ENCODE assay signal across 22 mouse cellular contexts in the genomic region with DNA sequence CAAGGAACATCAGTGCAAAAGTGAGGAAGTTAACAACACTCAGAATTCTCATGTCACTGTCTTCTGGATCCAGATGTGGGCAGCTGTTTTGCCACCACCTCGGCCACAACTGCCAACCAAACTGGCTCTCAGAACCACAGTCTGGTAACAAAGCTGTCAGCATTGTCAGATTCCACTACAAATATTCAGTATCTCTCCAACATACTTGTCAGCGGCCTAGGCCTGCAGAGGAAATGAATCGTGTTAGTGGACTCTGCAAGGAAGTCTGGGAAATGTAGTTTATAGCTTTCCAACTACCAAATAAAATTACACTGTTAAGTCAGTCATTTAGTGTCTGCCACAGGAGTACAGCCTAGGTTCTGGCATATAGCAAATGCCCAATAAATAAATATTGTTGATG. TPM values are rescaled to one million over a fixed set of nuclear protein-coding genes. Genes with fewer than 3 reads are reported as not detected.
A peak's percentile ranks its signal among the peaks of the same experiment; 100 is the strongest.
DNase-seq lines count a peak whose midpoint lies in the region; ATAC-seq and TF ChIP-seq lines count a peak whose summit lies in the region.
"Had no signal": no experiment of that assay in that cellular context is flagged by ENCODE, and none has a peak within 500 bp of the region (broad histone marks: within the 10 kb centered on the region; RNA-seq: fewer than 3 reads in every experiment).

No protein-coding gene starts in this region.

- no peaks in the 10 kb centered on the region for H3K79me2 ChIP-seq in MEL (ENCODE audit: control insufficient read depth, insufficient read depth, low read length, poor library complexity)

- H3K4me1 ChIP-seq in heart, embryonic 10.5 days: 0 out of 2 replicates have a peak, but pooled peaks cover 2% of the 10 kb centered on the region
- H3K4me1 ChIP-seq in kidney, embryonic 16.5 days (ENCODE audit: insufficient read depth, low read length): 0 out of 2 replicates have a peak, but pooled peaks cover 5% of the 10 kb centered on the region
- H3K4me1 ChIP-seq in kidney, embryonic 14.5 days (ENCODE audit: control insufficient read depth, insufficient read depth, low read length): no peaks in the 10 kb centered on the region
- 0 out of 4 replicates have a peak, but pooled peaks cover 0 to 3% of the 10 kb centered on the region in 2 experiments for H3K4me1 ChIP-seq in MEL (ENCODE audit: control insufficient read depth in 1 of 2, insufficient read depth in 2 of 2, low read length in 2 of 2)
- no peaks in the 10 kb centered on the region; the same call in 1 of the 2 replicates for H3K4me1 ChIP-seq in intestine, postnatal 0 days (replicated peaks; ENCODE audit: control insufficient read depth, insufficient read depth, low read length)
- H3K4me1 ChIP-seq: forebrain, embryonic 12.5 days; hindbrain, embryonic 10.5 days; limb, embryonic 10.5 days; midbrain, embryonic 12.5 days; neural tube, embryonic 12.5 days had no signal

- ATAC-seq in kidney, embryonic 16.5 days (ENCODE audit: low FRiP score, low TSS enrichment): no peak
- ATAC-seq in kidney, embryonic 14.5 days (ENCODE audit: low FRiP score, low TSS enrichment): no peak
- no peak for ATAC-seq in intestine, postnatal 0 days
- ATAC-seq: hindbrain, postnatal 0 days had no signal

- H3K27ac ChIP-seq in heart, embryonic 10.5 days: 0 out of 2 replicates have a peak overlapping the region, but pooled peaks have one; percentile 29
- H3K27ac ChIP-seq in kidney, embryonic 16.5 days (ENCODE audit: low read length): peak overlapping the region; percentile 8; the same call in 1 of the 2 replicates
- H3K27ac ChIP-seq in kidney, embryonic 14.5 days (ENCODE audit: low read depth, low read length): no peak overlapping the region
- H3K27ac ChIP-seq in MEL (ENCODE audit: control insufficient read depth, low read depth, low read length): no peak overlapping the region
- peak overlapping the region; percentile 80 for H3K27ac ChIP-seq in intestine, postnatal 0 days (ENCODE audit: low read depth, low read length)
- H3K27ac ChIP-seq: forebrain, embryonic 12.5 days; hindbrain, embryonic 10.5 days; hindbrain, postnatal 0 days; left cerebral cortex, adult 2 months; limb, embryonic 10.5 days; midbrain, embryonic 12.5 days; neural tube, embryonic 12.5 days had no signal

- H3K4me3 ChIP-seq in heart, embryonic 10.5 days: no peak overlapping the region
- no peak overlapping the region for H3K4me3 ChIP-seq in kidney, embryonic 16.5 days (ENCODE audit: low read length)
- H3K4me3 ChIP-seq in kidney, embryonic 14.5 days (ENCODE audit: low read length): no peak overlapping the region
- no peak overlapping the region for H3K4me3 ChIP-seq in MEL (ENCODE audit: control insufficient read depth in 1 of 2, insufficient read depth in 1 of 2, low read depth in 2 of 2, low read length in 2 of 2)
- no peak overlapping the region for H3K4me3 ChIP-seq in intestine, postnatal 0 days (ENCODE audit: low read depth, low read length)
- H3K4me3 ChIP-seq: forebrain, embryonic 12.5 days; hindbrain, embryonic 10.5 days; left cerebral cortex, adult 2 months; limb, embryonic 10.5 days; midbrain, embryonic 12.5 days; neural tube, embryonic 12.5 days had no signal

- TF ChIP-seq EP300 in MEL (IDR thresholded peaks at IDR 0.05; ENCODE audit: low read depth in 1 of 2, low read length in 2 of 2): no peak

- TF ChIP-seq POLR2A in MEL (IDR thresholded peaks at IDR 0.05; ENCODE audit: control insufficient read depth in 1 of 2, insufficient read depth in 1 of 2, low read depth in 1 of 2, low read length in 2 of 2, poor library complexity in 1 of 2): no peak

- H3K9me3 ChIP-seq in heart, embryonic 10.5 days: no peaks in the 10 kb centered on the region
- no peaks in the 10 kb centered on the region for H3K9me3 ChIP-seq in kidney, embryonic 16.5 days (ENCODE audit: low read length)
- no peaks in the 10 kb centered on the region for H3K9me3 ChIP-seq in kidney, embryonic 14.5 days (ENCODE audit: control insufficient read depth, low read length)
- H3K9me3 ChIP-seq in MEL (replicated peaks; ENCODE audit: insufficient read depth, low read length): no peaks in the 10 kb centered on the region
- H3K9me3 ChIP-seq in intestine, postnatal 0 days (ENCODE audit: control insufficient read depth): no peaks in the 10 kb centered on the region
- H3K9me3 ChIP-seq: forebrain, embryonic 12.5 days; G1E; hindbrain, embryonic 10.5 days; limb, embryonic 10.5 days; midbrain, embryonic 12.5 days; neural tube, embryonic 12.5 days had no signal

- WGBS in heart, embryonic 10.5 days: 69% methylated on average over 3 of the region's 3 CpGs
- 70% methylated on average over 3 of the region's 3 CpGs for WGBS in kidney, embryonic 16.5 days
- WGBS in kidney, embryonic 14.5 days: 86% methylated on average over 3 of the region's 3 CpGs
- 52% methylated on average over 3 of the region's 3 CpGs for WGBS in intestine, postnatal 0 days

- TF ChIP-seq RAD21 in MEL (IDR thresholded peaks at IDR 0.05; ENCODE audit: low read depth, low read length): no peak

- H3K9ac ChIP-seq in kidney, embryonic 16.5 days (replicated peaks; ENCODE audit: low read length): no peak overlapping the region
- H3K9ac ChIP-seq in kidney, embryonic 14.5 days (ENCODE audit: low read depth, low read length): no peak overlapping the region
- no peak overlapping the region for H3K9ac ChIP-seq in MEL (ENCODE audit: control insufficient read depth, low read depth, low read length, poor library complexity, severe bottlenecking)
- no peak overlapping the region for H3K9ac ChIP-seq in intestine, postnatal 0 days (ENCODE audit: low read depth, low read length)
- H3K9ac ChIP-seq: forebrain, embryonic 12.5 days; lung, embryonic 14.5 days; midbrain, embryonic 12.5 days; neural tube, embryonic 12.5 days had no signal

- TF ChIP-seq CTCF in MEL (IDR thresholded peaks at IDR 0.05 in 2 of 3, conservative IDR thresholded peaks at IDR 0.05 in 1 of 3; ENCODE audit: control insufficient read depth in 1 of 3, insufficient read depth in 1 of 3, low read depth in 2 of 3, low read length in 3 of 3, poor library complexity in 1 of 3, severe bottlenecking in 1 of 3): no peak
- TF ChIP-seq CTCF in intestine, postnatal 0 days (IDR thresholded peaks at IDR 0.05; ENCODE audit: low read depth): no peak

- intact Hi-C loops in heart, postnatal 36 days (cut with DNase I): no loop called here

- 0 out of 2 replicates have a peak, but pooled peaks cover 1% of the 10 kb centered on the region for H3K36me3 ChIP-seq in heart, embryonic 10.5 days
- H3K36me3 ChIP-seq in kidney, embryonic 16.5 days (ENCODE audit: insufficient read depth, low read length): no peaks in the 10 kb centered on the region
- H3K36me3 ChIP-seq in kidney, embryonic 14.5 days (ENCODE audit: control insufficient read depth, insufficient read depth, low read length): no peaks in the 10 kb centered on the region; the same call in 1 of the 2 replicates
- H3K36me3 ChIP-seq in MEL (ENCODE audit: control insufficient read depth in 1 of 2, insufficient read depth in 2 of 2, low read length in 2 of 2): no peaks in the 10 kb centered on the region
- no peaks in the 10 kb centered on the region for H3K36me3 ChIP-seq in intestine, postnatal 0 days (ENCODE audit: control insufficient read depth, insufficient read depth)
- H3K36me3 ChIP-seq: midbrain, embryonic 12.5 days had no signal

- DNase-seq in heart, embryonic 10.5 days (ENCODE audit: low spot score): no peak
- DNase-seq in heart, postnatal 36 days: no peak
- no peak for DNase-seq in MEL (ENCODE audit: low read depth, low spot score)
- no peak for DNase-seq in adrenal gland, postnatal 36 days
- no peak for DNase-seq in adrenal gland, postnatal 4 days (ENCODE audit: low spot score in 2 of 2)
- DNase-seq: cerebellum, adult 8-10 months; gastrocnemius, postnatal 14 days; lung, embryonic 14.5 days; right cerebral cortex, postnatal 4 days; thymus, postnatal 14 days had no signal

- H3K4me2 ChIP-seq in kidney, embryonic 16.5 days (replicated peaks; ENCODE audit: low read depth, low read length): no peak overlapping the region
- H3K4me2 ChIP-seq in kidney, embryonic 14.5 days (replicated peaks; ENCODE audit: low read depth, low read length): no peak overlapping the region
- no peak overlapping the region for H3K4me2 ChIP-seq in intestine, postnatal 0 days (replicated peaks; ENCODE audit: low read depth)
- H3K4me2 ChIP-seq: forebrain, embryonic 12.5 days; liver, embryonic 11.5 days; lung, embryonic 14.5 days; midbrain, embryonic 12.5 days; neural tube, embryonic 12.5 days had no signal

- H3K27me3 ChIP-seq in heart, embryonic 10.5 days (ENCODE audit: insufficient read depth, poor library complexity, severe bottlenecking): no peaks in the 10 kb centered on the region
- H3K27me3 ChIP-seq in kidney, embryonic 16.5 days (ENCODE audit: insufficient read depth, low read length): no peaks in the 10 kb centered on the region
- H3K27me3 ChIP-seq in kidney, embryonic 14.5 days (ENCODE audit: control insufficient read depth, insufficient read depth, low read length): no peaks in the 10 kb centered on the region
- H3K27me3 ChIP-seq in MEL (ENCODE audit: control insufficient read depth in 1 of 2, insufficient read depth in 2 of 2, low read length in 2 of 2): no peaks in the 10 kb centered on the region
- H3K27me3 ChIP-seq in intestine, postnatal 0 days (replicated peaks; ENCODE audit: control insufficient read depth, insufficient read depth, low read length): no peaks in the 10 kb centered on the region
- H3K27me3 ChIP-seq: forebrain, embryonic 12.5 days; midbrain, embryonic 12.5 days; neural tube, embryonic 12.5 days had no signal

TF ChIP-seq in MEL, 35 proteins besides CTCF, POLR2A, EP300 and RAD21:
- no peak for TF ChIP-seq USF1 (IDR thresholded peaks at IDR 0.05; ENCODE audit: low read depth, low read length)
- TF ChIP-seq HCFC1 (IDR thresholded peaks at IDR 0.05; ENCODE audit: low read depth, low read length): peak; percentile 57
- TF ChIP-seq RCOR1 (IDR thresholded peaks at IDR 0.05; ENCODE audit: low read depth, low read length): no peak
TF ChIP-seq in MEL: peak in this region for 1.

RNA-seq across cellular contexts. Expression of a gene that starts 40.6 kb away (rescaled TPM):
- polyA plus RNA-seq in heart, embryonic 10.5 days (2016; fragmentation: Nextera tagmentation; extraction: Ambion mirVana): 181 and 298 TPM in 2 replicates
- 100 to 1,000 TPM; 382 to 399 TPM for total RNA-seq in heart, postnatal 36 days (2021)
- polyA plus RNA-seq in kidney, embryonic 16.5 days (2015; fragmentation: Nextera tagmentation; extraction: Ambion mirVana): 232 and 240 TPM in 2 replicates
- 80.2 and 86.4 TPM in 2 replicates for polyA plus RNA-seq in kidney, embryonic 14.5 days (2014; fragmentation: Nextera tagmentation; extraction: Ambion mirVana)
- total RNA-seq in MEL (2012; rRNA removed): 0.23 and 0.26 TPM in 2 replicates
- under 1 TPM in 1 of 2 experiments, not detected in 1; 0.43 TPM for polyA plus RNA-seq in MEL (2012; ENCODE audit: insufficient read depth in 1 of 2, insufficient read length in 2 of 2, low read depth in 1 of 2, low replicate concordance in 2 of 2, missing spikeins in 1 of 2)
- polyA plus RNA-seq in intestine, postnatal 0 days (2015; fragmentation: Nextera tagmentation; extraction: Ambion mirVana): 227 and 233 TPM in 2 replicates
- total RNA-seq in adrenal gland, postnatal 36 days (2021): 10 to 100 TPM; 47.1 to 67.0 TPM
- 100 to 1,000 TPM; 101 to 236 TPM for total RNA-seq in adrenal gland, postnatal 4 days (2021)
- polyA plus RNA-seq: G1E had no signal

Comparison
In these comparisons a context has a peak if more than half of its experiments do, and no peak if none do; other contexts are left out.
1. H3K27ac ChIP-seq: peak in heart, embryonic 10.5 days (single experiment), kidney, embryonic 16.5 days (single experiment) and intestine, postnatal 0 days (single experiment); none in kidney, embryonic 14.5 days (single experiment) and MEL (single experiment).
2. RNA of a gene that starts 40.6 kb away (polyA plus RNA-seq): 232 to 240 TPM in kidney, embryonic 16.5 days, 227 to 233 TPM in intestine, postnatal 0 days, 181 to 298 TPM in heart, embryonic 10.5 days and 80.2 to 86.4 TPM in kidney, embryonic 14.5 days; 0.43 TPM in MEL; every median in the first group is over 10 times any median in the second.